Mouse (Mus musculus): ENCODE measurements around the gene Rcn3. TPM values are rescaled to one million over a fixed set of nuclear protein-coding genes. Genes with fewer than 3 reads are reported as not detected.

Gene Rcn3
- total RNA-seq, 2 experiments from 2014 or later: 46.0 to 53.7 TPM

Small RNA genes lying within 50 kb of the gene (microRNA-seq; reads per million reads assigned to microRNA genes)
- gene Mir150: 927 to 1,241 reads per million in 2 experiments
- 16.8 to 16.9 reads per million in 2 experiments for gene Mir5121

Other genes starting within 250 kb of the Rcn3 start
- gene Akt1s1, start 243.2 kb downstream of the Rcn3 start, total RNA-seq (2021): 10 to 100 TPM; 61.1 to 63.3 TPM
- 10 to 100 TPM; 41.0 to 42.8 TPM for gene Tbc1d17, start 243.1 kb downstream of the Rcn3 start, total RNA-seq (2021)
- 10 to 100 TPM; 17.6 to 18.8 TPM for gene Pnkp, start 235.1 kb downstream of the Rcn3 start, total RNA-seq (2021)
- gene Ptov1, start 222.4 kb downstream of the Rcn3 start, total RNA-seq (2021): 100 to 1,000 TPM; 149 to 160 TPM
- gene Med25, start 199.5 kb downstream of the Rcn3 start, total RNA-seq (2021): 10 to 100 TPM; 60.3 to 68.6 TPM
- gene Fuz, start 196.1 kb downstream of the Rcn3 start, total RNA-seq (2021): 10 to 100 TPM in 1 of 2 experiments, 1 to 10 TPM in 1; 9.0 to 18.1 TPM
- 10 to 100 TPM; 74.5 to 82.2 TPM for gene Ap2a1, start 162.7 kb downstream of the Rcn3 start, total RNA-seq (2021)
- gene Tsks, start 149.0 kb downstream of the Rcn3 start, total RNA-seq (2021): not detected
- 1 to 10 TPM; 3.1 to 3.5 TPM for gene Cpt1c, start 117.4 kb downstream of the Rcn3 start, total RNA-seq (2021)
- 100 to 1,000 TPM; 119 to 128 TPM for gene Prmt1, start 105.7 kb downstream of the Rcn3 start, total RNA-seq (2021)
- gene Irf3, start 94.6 kb downstream of the Rcn3 start, total RNA-seq (2021): 10 to 100 TPM; 36.5 to 40.2 TPM
- gene Bcl2l12, start 93.5 kb downstream of the Rcn3 start, total RNA-seq (2021): 10 to 100 TPM; 10.4 to 12.3 TPM
- gene Scaf1, start 75.9 kb downstream of the Rcn3 start, total RNA-seq (2021): 10 to 100 TPM; 53.8 to 56.1 TPM
- gene Rras, start 74.3 kb downstream of the Rcn3 start, total RNA-seq (2021): 10 to 100 TPM; 60.7 to 62.8 TPM
- 10 to 100 TPM; 27.2 to 28.3 TPM for gene Prr12, start 39.3 kb downstream of the Rcn3 start, total RNA-seq (2021)
- gene Nosip, start 29.8 kb downstream of the Rcn3 start, total RNA-seq (2021): 10 to 100 TPM; 27.7 to 33.7 TPM
- gene Prrg2, start 29.5 kb downstream of the Rcn3 start, total RNA-seq (2021): 10 to 100 TPM; 11.1 to 11.4 TPM
- gene Fcgrt, start 11.6 kb upstream of the Rcn3 start, total RNA-seq (2021): 10 to 100 TPM; 72.0 to 76.7 TPM
- 100 to 1,000 TPM; 582 to 636 TPM for gene Rps11, start 32.2 kb upstream of the Rcn3 start, total RNA-seq (2021)
- 100 to 1,000 TPM; 573 to 686 TPM for gene Rpl13a, start 36.5 kb upstream of the Rcn3 start, total RNA-seq (2021)
- under 1 TPM in 1 of 2 experiments, not detected in 1; 0.45 TPM for gene Gm45713, start 44.0 kb upstream of the Rcn3 start, total RNA-seq (2021)
- 1 to 10 TPM; 4.3 to 5.8 TPM for gene Flt3l, start 44.2 kb upstream of the Rcn3 start, total RNA-seq (2021)
- 10 to 100 TPM; 27.7 to 31.2 TPM for gene Pih1d1, start 62.1 kb upstream of the Rcn3 start, total RNA-seq (2021)
- gene Aldh16a1, start 62.4 kb upstream of the Rcn3 start, total RNA-seq (2021): 10 to 100 TPM; 20.3 to 27.3 TPM
- gene Slc17a7, start 71.7 kb upstream of the Rcn3 start, total RNA-seq (2021): 10 to 100 TPM in 1 of 2 experiments, 1 to 10 TPM in 1; 8.1 to 11.5 TPM
- gene Gfy, start 87.3 kb upstream of the Rcn3 start, total RNA-seq (2021): not detected
- not detected for gene Pth2, start 88.8 kb upstream of the Rcn3 start, total RNA-seq (2021)
- not detected for gene Ccdc155, start 112.7 kb upstream of the Rcn3 start, total RNA-seq (2021)
- gene Dkkl1, start 119.9 kb upstream of the Rcn3 start, total RNA-seq (2021): not detected
- 10 to 100 TPM; 10.1 to 14.4 TPM for gene Tead2, start 123.5 kb upstream of the Rcn3 start, total RNA-seq (2021)
- 1 to 10 TPM; 3.8 to 5.5 TPM for gene Cd37, start 146.9 kb upstream of the Rcn3 start, total RNA-seq (2021)
- not detected for gene Slc6a16, start 148.9 kb upstream of the Rcn3 start, total RNA-seq (2021)
- gene Slc6a21, start 185.3 kb upstream of the Rcn3 start, total RNA-seq (2021): not detected
- 10 to 100 TPM; 20.8 to 22.3 TPM for gene Trpm4, start 241.6 kb upstream of the Rcn3 start, total RNA-seq (2021)
- gene Hrc, start 243.1 kb upstream of the Rcn3 start, total RNA-seq (2021): 100 to 1,000 TPM; 516 to 539 TPM